Mouse (Mus musculus) intestine, embryonic 14.5 days (tissue): Measurements from ENCODE around the gene Cwc22. TPM values are rescaled to one million over a fixed set of nuclear protein-coding genes. Genes with fewer than 3 reads are reported as not detected.

Experiments
- ATAC-seq: fragments of 200-750 bp; cut with Nextera tagmentation; replicated peaks from 2 replicates; pipeline ENCODE4 v1.8.0; 2017; ENCODE audit warnings: low read depth, moderate number of reproducible peaks, moderate TSS enrichment, moderate library complexity; ENCODE audit not compliant: low FRiP score, low TSS enrichment
- DNase-seq: peaks from one replicate; pipeline ENCODE4 v3.0.0-alpha.2; 2018; ENCODE audit warnings: low spot score
- H3K27ac ChIP-seq: fragments of 300-500 bp; sonication (generic); 2 replicates; pipeline ENCODE4 v1.5.1; 2014; ENCODE audit warnings: low read depth, mild to moderate bottlenecking, control low read depth
- H3K27me3 ChIP-seq: fragments of 300-500 bp; sonication (generic); replicated peaks from 2 replicates; pipeline ENCODE4 v1.6.1; 2014; ENCODE audit warnings: low read length, control low read depth; ENCODE audit not compliant: control insufficient read depth, insufficient read depth
- H3K36me3 ChIP-seq: fragments of 300-500 bp; sonication (generic); 2 replicates; pipeline ENCODE4 v1.6.1; 2014; ENCODE audit warnings: low read length, control low read depth; ENCODE audit not compliant: control insufficient read depth, insufficient read depth
- H3K4me1 ChIP-seq: fragments of 300-500 bp; sonication (generic); replicated peaks from 2 replicates; pipeline ENCODE4 v1.6.1; 2014; ENCODE audit warnings: low read length, control low read depth, mixed read lengths; ENCODE audit not compliant: control insufficient read depth, insufficient read depth
- H3K4me2 ChIP-seq: fragments of 300-500 bp; sonication (generic); 2 replicates; pipeline ENCODE4 v1.6.1; 2014; ENCODE audit warnings: low read length
- H3K4me3 ChIP-seq: fragments of 300-500 bp; sonication (generic); 2 replicates; pipeline ENCODE4 v1.5.1; 2014; ENCODE audit warnings: low read depth, low read length, control low read depth, mixed read lengths
- H3K9ac ChIP-seq: fragments of 300-500 bp; sonication (generic); 2 replicates; pipeline ENCODE4 v1.6.1; 2014; ENCODE audit warnings: mild to moderate bottlenecking, low read length
- H3K9me3 ChIP-seq: fragments of 300-500 bp; sonication (generic); 2 replicates; pipeline ENCODE4 v1.6.1; 2016; ENCODE audit warnings: low read length, control low read depth; ENCODE audit not compliant: control insufficient read depth
- WGBS: fragments of 180-500 bp; shearing (Covaris S2); extraction: QIAGEN DNeasy Blood & Tissue Kit; methylation state at CpG from one replicate; pipeline ENCODE4 v1.1.7; 2014; 5-methylcytosine and 5-hydroxymethylcytosine counted together
- polyA plus RNA-seq: library from polyadenylated mRNA; unstranded; fragments of >200 nt; fragmentation: Nextera tagmentation; extraction: Ambion mirVana; gene quantifications from 2 replicates; pipeline ENCODE4 v1.2.1, GENCODE M21; 2014

Gene Cwc22
- polyA plus RNA-seq, 1 experiment from 2014 or later, result 35.1 TPM

DNA sequence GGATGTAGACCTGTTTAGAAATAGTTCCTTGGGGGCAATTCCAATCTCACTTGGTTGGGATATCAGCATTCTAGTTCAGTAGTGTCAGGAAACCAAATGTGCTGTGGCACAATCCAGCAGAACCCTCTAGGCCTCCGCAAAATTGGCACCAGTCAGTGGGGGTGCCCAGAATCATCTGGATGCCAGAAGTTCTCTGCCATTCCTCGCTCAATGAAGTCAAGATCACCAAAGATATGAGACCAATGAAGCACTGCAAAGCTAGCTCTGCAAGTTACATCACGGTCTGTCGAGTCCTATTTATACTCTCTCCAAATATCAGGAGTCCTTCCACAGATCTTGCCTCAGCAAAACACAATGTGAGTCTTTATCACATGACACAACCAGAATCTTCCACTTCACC lies 35.7 kb upstream of the Cwc22 start:
- 91% methylated on average over 4 of the region's 4 CpGs for WGBS
- no peak overlapping the region for H3K9ac ChIP-seq
- DNase-seq (no peak), ATAC-seq (no peak)
- peaks cover 5% of the 10 kb centered on the region; the same call in 1 of the 2 replicates for H3K9me3 ChIP-seq
- no peak overlapping the region for H3K27ac ChIP-seq
- no peaks in the 10 kb centered on the region for H3K36me3 ChIP-seq
- H3K27me3 ChIP-seq, result no peaks in the 10 kb centered on the region
- H3K4me1 ChIP-seq, result no peaks in the 10 kb centered on the region
- H3K4me3 ChIP-seq, result no peak overlapping the region
- no peak overlapping the region for H3K4me2 ChIP-seq

DNA sequence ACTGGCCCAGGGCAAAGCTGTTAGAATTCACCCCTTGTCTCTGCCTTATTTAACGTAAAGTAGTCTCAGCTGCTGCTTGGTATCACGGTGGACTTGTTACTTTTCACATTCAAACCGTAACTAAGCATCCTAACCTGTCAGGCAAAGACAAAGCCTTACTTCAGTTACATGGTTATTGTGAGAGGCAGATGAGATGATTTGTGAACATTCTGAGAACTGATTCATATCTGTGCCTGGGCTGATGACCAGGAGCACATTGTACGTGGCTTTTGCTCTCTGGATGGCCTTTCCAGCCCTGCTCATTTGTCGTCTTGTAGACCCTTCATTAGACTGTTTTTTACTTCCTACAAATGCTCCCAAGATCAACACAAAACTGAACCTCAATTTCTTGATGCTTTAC lies 34.5 kb upstream of the Cwc22 start:
- Histone ChIP-seq H3K9ac (no peak overlapping the region), H3K4me3 (no peak overlapping the region), H3K9me3 (peaks cover 5% of the 10 kb centered on the region; the same call in 1 of the 2 replicates), H3K36me3 (no peaks in the 10 kb centered on the region), H3K4me2 (no peak overlapping the region), H3K4me1 (no peaks in the 10 kb centered on the region), H3K27ac (no peak overlapping the region), H3K27me3 (no peaks in the 10 kb centered on the region)
- ATAC-seq (no peak), DNase-seq (no peak)
- 89% methylated on average over 5 of the region's 5 CpGs for WGBS

DNA sequence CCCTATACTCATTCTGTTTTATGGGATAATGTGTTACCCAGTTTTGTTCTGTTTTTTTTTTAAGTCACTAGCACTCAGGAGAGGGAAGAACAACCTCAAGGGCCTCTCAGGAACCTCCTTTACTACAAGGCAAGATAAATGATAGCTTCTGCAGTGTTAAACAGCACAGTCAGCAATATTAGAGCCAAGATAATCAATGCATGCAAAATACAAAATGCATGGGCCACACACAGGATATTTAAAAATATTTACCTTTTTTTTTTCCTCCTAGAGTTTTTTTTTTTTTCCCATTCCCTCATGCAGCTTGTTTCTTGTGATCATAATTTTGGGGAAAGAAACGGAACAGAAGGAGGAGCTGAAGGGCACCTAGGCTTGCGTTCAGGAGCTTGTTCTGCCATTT lies 33.3 kb upstream of the Cwc22 start:
- WGBS, result 91% methylated on average over 2 of the region's 2 CpGs
- Histone ChIP-seq H3K36me3 (no peaks in the 10 kb centered on the region), H3K27ac (no peak overlapping the region), H3K27me3 (no peaks in the 10 kb centered on the region), H3K4me3 (no peak overlapping the region), H3K4me1 (no peaks in the 10 kb centered on the region), H3K9ac (no peak overlapping the region), H3K9me3 (peaks cover 5% of the 10 kb centered on the region; the same call in 1 of the 2 replicates), H3K4me2 (no peak overlapping the region)
- no peak for ATAC-seq
- DNase-seq, result no peak

DNA sequence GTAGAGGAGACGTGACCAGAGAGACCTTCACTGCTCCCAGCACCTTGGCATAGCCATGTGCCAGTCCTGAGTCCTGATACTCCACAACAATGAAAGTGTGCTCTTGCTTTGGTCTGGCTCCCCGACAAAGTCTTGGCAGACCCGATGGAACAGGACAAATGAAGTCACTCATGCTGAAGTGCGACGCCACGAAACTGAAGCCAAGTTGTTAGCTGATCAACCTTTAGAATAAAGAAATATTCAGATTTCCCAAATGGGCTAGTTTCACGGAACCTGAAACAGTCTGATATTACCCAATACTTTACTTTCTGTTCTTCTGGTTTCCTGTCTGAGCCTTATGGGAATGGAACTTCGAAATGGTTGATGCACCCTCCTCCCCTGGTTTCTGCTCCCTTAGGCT lies 32.9 kb upstream of the Cwc22 start:
- H3K4me3 ChIP-seq, result no peak overlapping the region
- no peaks in the 10 kb centered on the region for H3K36me3 ChIP-seq
- H3K9ac ChIP-seq, result no peak overlapping the region
- no peak overlapping the region for H3K27ac ChIP-seq
- DNase-seq (no peak), ATAC-seq (no peak)
- H3K27me3 ChIP-seq, result no peaks in the 10 kb centered on the region
- peaks cover 5% of the 10 kb centered on the region; the same call in 1 of the 2 replicates for H3K9me3 ChIP-seq
- no peak overlapping the region for H3K4me2 ChIP-seq
- 94% methylated on average over 8 of the region's 8 CpGs for whole genome bisulfite sequencing
- H3K4me1 ChIP-seq, result no peaks in the 10 kb centered on the region

DNA sequence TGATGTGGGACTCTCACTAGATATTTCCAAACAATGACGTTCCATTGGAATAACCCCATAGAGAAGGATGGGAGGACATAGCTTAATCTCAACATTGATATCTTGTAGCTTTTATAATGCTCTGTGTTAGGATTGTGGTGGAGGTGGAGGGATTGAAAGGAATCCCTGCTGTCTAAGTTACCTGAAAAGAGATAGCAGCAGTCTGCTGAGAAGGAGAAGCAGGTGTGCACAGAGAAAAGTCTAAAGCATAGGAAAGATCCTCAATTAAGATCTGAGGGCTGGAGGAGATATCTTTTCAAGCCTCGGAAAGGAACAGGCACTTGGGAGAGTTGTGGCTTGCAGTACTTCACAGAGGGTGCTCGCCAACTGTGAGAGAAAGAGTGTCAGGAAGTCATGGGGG lies 32.1 kb upstream of the Cwc22 start:
- 82% methylated on average over 3 of the region's 3 CpGs for WGBS
- H3K9me3 ChIP-seq, result peaks cover 5% of the 10 kb centered on the region; the same call in 1 of the 2 replicates
- H3K4me3 ChIP-seq, result no peak overlapping the region
- H3K27ac ChIP-seq, result no peak overlapping the region
- no peaks in the 10 kb centered on the region for H3K4me1 ChIP-seq
- DNase-seq (no peak), ATAC-seq (no peak)
- H3K27me3 ChIP-seq, result no peaks in the 10 kb centered on the region
- H3K9ac ChIP-seq, result no peak overlapping the region
- H3K4me2 ChIP-seq, result no peak overlapping the region
- no peaks in the 10 kb centered on the region for H3K36me3 ChIP-seq

DNA sequence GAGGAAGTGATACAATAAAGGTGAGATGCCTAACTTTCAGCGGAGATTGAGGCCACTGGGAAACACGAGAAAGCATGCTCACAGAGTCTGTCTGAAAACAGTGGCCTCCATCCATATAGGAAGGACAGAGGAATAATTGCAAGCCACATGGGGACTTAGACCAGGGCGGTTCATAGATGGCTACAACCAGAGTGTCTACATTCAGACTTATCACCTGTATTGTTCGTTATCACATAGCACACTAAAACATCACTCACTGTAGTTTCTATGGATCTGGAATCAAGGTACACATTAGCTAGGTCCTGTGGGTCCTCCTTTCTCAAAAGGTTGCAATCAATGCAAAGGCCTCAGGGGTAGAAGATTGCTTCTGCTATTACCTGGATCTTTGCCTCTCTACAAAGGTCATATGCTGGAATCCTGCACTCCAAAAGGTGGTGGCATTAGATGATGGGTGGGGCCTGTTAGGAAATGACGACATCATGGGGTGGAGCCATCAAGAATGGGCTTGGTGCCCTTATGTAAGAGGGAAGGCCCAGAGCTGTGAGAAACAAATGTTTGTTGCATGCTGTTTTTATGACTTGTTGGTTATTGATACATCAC lies 30.2 kb upstream of the Cwc22 start:
- no peaks in the 10 kb centered on the region for H3K27me3 ChIP-seq
- DNase-seq (no peak), ATAC-seq (no peak)
- no peaks in the 10 kb centered on the region for H3K36me3 ChIP-seq
- no peak overlapping the region for H3K27ac ChIP-seq
- H3K4me1 ChIP-seq, result no peaks in the 10 kb centered on the region
- WGBS, result 87% methylated on average over 5 of the region's 5 CpGs
- H3K9ac ChIP-seq, result no peak overlapping the region
- H3K9me3 ChIP-seq, result no peaks in the 10 kb centered on the region
- H3K4me3 ChIP-seq, result no peak overlapping the region
- no peak overlapping the region for H3K4me2 ChIP-seq

DNA sequence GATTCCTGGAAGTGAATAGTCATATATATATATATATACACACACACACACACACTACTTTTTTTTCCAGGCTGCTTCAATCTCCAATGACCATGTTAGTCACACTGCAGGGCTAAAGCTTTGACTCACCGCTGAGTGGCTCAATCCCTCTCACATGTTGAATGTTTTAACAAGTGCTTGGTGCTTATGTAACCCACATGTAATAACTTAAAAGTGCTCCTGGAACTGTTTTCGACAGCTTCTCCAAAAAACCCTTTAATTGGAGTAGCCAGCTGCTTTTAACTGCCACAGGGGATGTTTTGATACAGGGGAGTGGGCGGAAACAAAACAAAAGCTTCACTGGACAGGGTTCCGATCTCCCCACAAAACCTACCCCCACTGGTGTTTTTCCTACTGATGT lies 29.4 kb upstream of the Cwc22 start:
- no peak for DNase-seq

DNA sequence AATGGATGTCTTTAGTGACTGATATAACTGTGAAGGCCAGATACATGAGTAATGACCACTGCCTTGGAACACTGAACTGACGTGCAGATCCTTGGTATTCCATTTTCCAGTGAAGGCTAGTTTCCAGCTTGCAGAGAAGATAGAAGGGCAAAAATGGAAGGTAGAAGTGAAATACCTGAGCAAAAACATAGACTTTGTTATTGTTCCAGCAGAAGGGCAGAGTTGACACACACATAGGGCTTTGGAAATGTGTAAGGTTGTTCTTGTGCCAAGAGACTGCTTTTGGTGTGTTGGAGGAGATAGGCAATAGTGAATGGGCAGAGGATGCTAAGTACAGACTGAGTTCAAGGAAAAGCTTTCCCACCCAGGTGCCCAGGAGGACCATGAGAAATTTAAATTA lies 28.8 kb upstream of the Cwc22 start:
- no peak for ATAC-seq
- H3K4me1 ChIP-seq, result no peaks in the 10 kb centered on the region
- no peak overlapping the region for H3K4me2 ChIP-seq
- no peaks in the 10 kb centered on the region for H3K9me3 ChIP-seq
- WGBS, result 74% methylated on average over 1 of the region's 1 CpGs
- no peaks in the 10 kb centered on the region for H3K27me3 ChIP-seq
- no peak overlapping the region for H3K9ac ChIP-seq
- H3K27ac ChIP-seq, result no peak overlapping the region
- DNase-seq, result no peak
- no peak overlapping the region for H3K4me3 ChIP-seq
- H3K36me3 ChIP-seq, result no peaks in the 10 kb centered on the region

More for the DNA sequence above, 29.4 kb upstream of the Cwc22 start:
- no peak for ATAC-seq
- no peak overlapping the region for H3K27ac ChIP-seq
- H3K9me3 ChIP-seq, result no peaks in the 10 kb centered on the region
- H3K4me3 ChIP-seq, result no peak overlapping the region
- no peak overlapping the region for H3K9ac ChIP-seq
- H3K4me1 ChIP-seq, result no peaks in the 10 kb centered on the region
- no peak overlapping the region for H3K4me2 ChIP-seq
- WGBS, result 77% methylated on average over 4 of the region's 4 CpGs
- H3K27me3 ChIP-seq, result no peaks in the 10 kb centered on the region
- H3K36me3 ChIP-seq, result no peaks in the 10 kb centered on the region

DNA sequence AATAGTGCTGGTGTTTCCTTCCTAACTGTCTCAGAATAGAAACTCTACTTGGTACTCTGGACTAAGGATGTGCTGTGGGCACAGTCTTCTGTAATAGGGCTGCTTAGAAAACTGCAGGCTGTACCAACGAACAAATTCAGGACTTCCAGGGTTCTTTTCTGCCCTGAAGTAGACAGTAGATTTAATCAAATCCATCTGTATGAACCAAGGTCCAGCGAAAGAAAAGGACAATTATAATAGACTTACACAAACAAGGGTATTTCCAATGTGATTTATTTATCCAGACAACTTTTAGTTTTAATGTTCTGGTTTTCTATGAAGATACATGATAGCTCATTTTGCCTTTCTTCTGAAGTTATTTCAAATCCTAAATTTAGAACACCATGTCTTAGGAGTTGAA lies 28.2 kb upstream of the Cwc22 start:
- no peak for DNase-seq
- H3K27ac ChIP-seq, result no peak overlapping the region
- H3K9me3 ChIP-seq, result no peaks in the 10 kb centered on the region
- WGBS, result 68% methylated on average over 2 of the region's 2 CpGs
- no peak overlapping the region for H3K4me2 ChIP-seq
- H3K4me3 ChIP-seq, result no peak overlapping the region
- no peak for ATAC-seq
- no peaks in the 10 kb centered on the region for H3K36me3 ChIP-seq
- H3K27me3 ChIP-seq, result no peaks in the 10 kb centered on the region
- no peak overlapping the region for H3K9ac ChIP-seq
- H3K4me1 ChIP-seq, result no peaks in the 10 kb centered on the region
